Mouse (Mus musculus) heart, adult 2 months (tissue): ENCODE measurements around the gene Klhl12. TPM values are rescaled to one million over a fixed set of nuclear protein-coding genes. Genes with fewer than 3 reads are reported as not detected.
"Not testable (repeated sequence)": the region's sequence is repeated elsewhere in the genome, so short reads cannot be mapped to it uniquely, and the experiment has no call there.

Source experiments
- DNase-seq, 2 experiments: peaks; one replicate each; pipeline ENCODE4 v3.0.0; 2021
- H3K27ac ChIP-seq: fragments of 200-600 bp; 2 replicates; pipeline ENCODE4 v1.8.1; 2022
- H3K27me3 ChIP-seq: fragments of 200-500 bp; 2 replicates; pipeline ENCODE4 v1.6.1; 2012; ENCODE audit warnings: mild to moderate bottlenecking, low read length, inconsistent platforms, mixed read lengths; ENCODE audit not compliant: control insufficient read depth, insufficient read depth
- H3K36me3 ChIP-seq: fragments of 200-500 bp; 2 replicates; pipeline ENCODE4 v1.6.1; 2012; ENCODE audit warnings: low read length, inconsistent platforms; ENCODE audit not compliant: control insufficient read depth, insufficient read depth
- H3K4me1 ChIP-seq: fragments of 200-500 bp; 2 replicates; pipeline ENCODE4 v1.6.1; 2011; ENCODE audit warnings: low read length; ENCODE audit not compliant: control insufficient read depth, insufficient read depth
- H3K4me3 ChIP-seq: fragments of 200-600 bp; 2 replicates; pipeline ENCODE4 v1.8.1; 2022
- H3K79me2 ChIP-seq: fragments of 200-500 bp; replicated peaks from 2 replicates; pipeline ENCODE4 v1.6.1; 2012; ENCODE audit warnings: mild to moderate bottlenecking, inconsistent platforms, low read length, moderate library complexity, mixed read lengths; ENCODE audit not compliant: control insufficient read depth, insufficient read depth
- H3K9ac ChIP-seq: fragments of 200-500 bp; 2 replicates; pipeline ENCODE4 v1.6.1; 2012; ENCODE audit warnings: low read depth, mild to moderate bottlenecking, control low read depth, inconsistent platforms, low read length, mixed read lengths
- CTCF ChIP-seq: fragments of 200-600 bp; IDR thresholded peaks from 2 replicates; pipeline ENCODE4 v1.8.1; 2022; ENCODE audit warnings: antibody characterized with exemption, mild to moderate bottlenecking, moderate library complexity
- EP300 ChIP-seq: fragments of 200-500 bp; IDR thresholded peaks from 2 replicates; pipeline ENCODE4 v1.6.1; 2011; ENCODE audit warnings: low read depth, low read length, control low read depth; ENCODE audit not compliant: insufficient read depth
- POLR2A ChIP-seq: fragments of 200-500 bp; IDR thresholded peaks from 2 replicates; pipeline ENCODE4 v1.6.1; 2011; ENCODE audit warnings: mild to moderate bottlenecking, low read depth, low read length, control low read depth; ENCODE audit not compliant: insufficient read depth
- WGBS: fragments of 180-500 bp; shearing (Covaris S2); methylation state at CpG from one replicate; pipeline ENCODE4 v1.1.7; 2018; 5-methylcytosine and 5-hydroxymethylcytosine counted together
- intact Hi-C: fragments of 180-260 bp; cut with DNase I; formaldehyde crosslinking; loops from one replicate; pipeline ENCODE4 v1.15.1; 2025
- polyA plus RNA-seq: library from polyadenylated mRNA; depleted of rRNA; stranded (reverse); fragments of >200 nt; gene quantifications from 2 replicates; pipeline ENCODE4 v1.2.3, GENCODE M21; 2012
- total RNA-seq, 2 experiments: library from RNA; stranded (reverse); gene quantifications; 2 replicates each; pipeline ENCODE4 v1.2.3; 2021

Gene Klhl12
- total and polyA plus RNA-seq, 3 experiments = 9.3 to 21.8 (median 20.2) TPM

DNA sequence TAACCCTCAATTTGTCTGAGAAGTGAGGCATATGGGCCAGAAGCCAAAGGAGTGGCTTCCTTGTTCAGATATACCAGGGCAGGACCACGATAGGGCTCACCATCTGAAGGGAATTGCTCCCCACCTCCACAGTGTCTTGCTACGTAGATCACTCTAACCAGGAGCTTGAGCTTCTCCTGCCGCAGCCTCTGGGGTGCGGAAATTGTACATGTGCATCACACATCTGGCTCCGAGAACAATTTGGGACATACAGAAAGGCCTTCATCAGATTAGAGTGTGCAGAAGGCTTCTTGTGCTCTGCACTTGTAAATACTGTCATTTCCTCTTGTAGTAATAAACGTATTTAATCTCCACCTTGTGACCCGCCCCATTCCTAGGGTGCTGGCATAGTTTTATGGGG lies 65.8 kb downstream of the Klhl12 start:
- no peak overlapping the region for H3K4me3 ChIP-seq
- WGBS = 77% methylated on average over 7 of the region's 7 CpGs
- TF ChIP-seq POLR2A = no peak
- TF ChIP-seq EP300 = no peak
- TF ChIP-seq CTCF = no peak
- no peak overlapping the region for H3K9ac ChIP-seq
- no peaks in the 10 kb centered on the region for H3K79me2 ChIP-seq
- H3K4me1 ChIP-seq = peaks cover 2% of the 10 kb centered on the region; the same call in 1 of the 2 replicates
- H3K36me3 ChIP-seq = no peaks in the 10 kb centered on the region
- H3K27ac ChIP-seq = no peak overlapping the region
- intact Hi-C loops = loop anchor here (5.0 kb wide), 1 partner anchor 71 kb away; no protein-coding TSS in a partner anchor
- H3K27me3 ChIP-seq = no peaks in the 10 kb centered on the region
- DNase-seq = no peak

DNA sequence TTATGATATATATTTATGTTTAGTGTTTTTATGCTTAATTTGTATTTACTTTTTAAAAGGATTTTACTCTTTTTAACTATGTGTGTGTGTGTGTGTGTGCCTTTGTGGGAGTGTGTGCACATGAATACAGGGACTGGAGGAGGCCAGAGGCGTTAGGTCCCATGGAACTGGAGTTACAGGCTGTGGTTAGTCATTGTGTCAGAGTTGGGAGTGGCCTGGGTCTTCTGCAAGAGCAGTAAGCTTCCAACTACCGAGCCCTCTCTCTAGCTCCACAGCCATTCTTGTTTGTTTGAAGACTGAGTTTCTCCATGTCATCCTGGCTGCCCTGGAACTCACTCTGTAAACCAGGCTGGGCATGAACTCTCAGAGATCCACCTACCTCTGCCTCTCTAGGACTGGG lies 67.0 kb downstream of the Klhl12 start:
- Histone ChIP-seq H3K27ac (no peak overlapping the region), H3K79me2 (no peaks in the 10 kb centered on the region), H3K9ac (no peak overlapping the region), H3K36me3 (no peaks in the 10 kb centered on the region), H3K27me3 (no peaks in the 10 kb centered on the region), H3K4me3 (no peak overlapping the region), H3K4me1 (no peaks in the 10 kb centered on the region)
- 64% methylated on average over 2 of the region's 2 CpGs for WGBS
- DNase-seq = no peak
- intact Hi-C loops = loop anchor here (5.0 kb wide), 1 partner anchor 70 kb away; no protein-coding TSS in a partner anchor
- TF ChIP-seq EP300 = no peak
- no peak for TF ChIP-seq POLR2A
- no peak for TF ChIP-seq CTCF

DNA sequence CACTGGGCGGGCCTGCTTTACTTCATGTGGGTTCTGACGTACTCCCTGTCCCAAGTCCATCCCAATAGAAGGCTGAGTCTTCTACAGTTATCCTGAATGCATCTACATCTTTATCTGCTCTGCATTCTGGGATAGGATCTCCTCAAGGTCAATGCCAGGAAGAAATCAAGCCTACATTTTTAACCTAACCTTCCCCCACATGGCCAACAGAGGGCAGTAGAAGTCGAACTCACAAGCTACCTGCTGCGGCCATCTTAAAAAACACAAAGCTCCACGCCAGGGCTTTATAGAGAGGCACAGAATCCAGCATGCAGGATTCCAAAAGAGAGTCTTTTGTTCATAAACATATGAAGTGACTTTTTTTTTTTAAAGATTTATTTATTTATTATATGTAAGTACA lies 69.1 kb downstream of the Klhl12 start:
- Histone ChIP-seq H3K27me3 (no peaks in the 10 kb centered on the region), H3K27ac (no peak overlapping the region), H3K79me2 (no peaks in the 10 kb centered on the region), H3K4me3 (no peak overlapping the region), H3K36me3 (no peaks in the 10 kb centered on the region), H3K9ac (no peak overlapping the region), H3K4me1 (no peaks in the 10 kb centered on the region)
- TF ChIP-seq EP300 = no peak
- TF ChIP-seq CTCF = peak; percentile 54
- intact Hi-C loops = loop anchor here (5.0 kb wide), 1 partner anchor 68 kb away; no protein-coding TSS in a partner anchor
- 75% methylated on average over 5 of the region's 5 CpGs for WGBS
- DNase-seq = no peak

DNA sequence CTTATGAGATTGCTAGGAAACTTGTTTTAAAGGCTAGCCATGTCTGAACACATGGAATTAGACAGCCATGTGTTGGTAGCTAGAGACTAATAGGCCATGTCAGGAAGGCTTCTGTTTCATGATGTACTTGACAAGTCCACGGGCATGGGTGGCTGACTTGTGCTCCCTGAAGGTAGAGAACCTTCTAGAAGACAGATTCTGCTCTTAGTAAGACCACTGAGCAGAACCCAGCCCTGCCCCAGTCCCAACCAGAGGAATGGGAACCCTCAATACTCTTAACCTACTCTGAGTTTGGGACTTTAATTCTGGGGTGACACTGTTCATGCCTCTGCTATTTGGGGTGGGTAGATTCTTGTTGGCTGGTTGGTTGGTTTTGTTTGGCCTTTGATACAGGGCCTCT lies 69.7 kb downstream of the Klhl12 start:
- DNase-seq = no peak
- TF ChIP-seq CTCF (no peak), EP300 (no peak), POLR2A (no peak)
- no peaks in the 10 kb centered on the region for H3K36me3 ChIP-seq
- no peaks in the 10 kb centered on the region for H3K27me3 ChIP-seq
- no peak overlapping the region for H3K9ac ChIP-seq
- H3K4me1 ChIP-seq = no peaks in the 10 kb centered on the region
- no peak overlapping the region for H3K4me3 ChIP-seq
- no peak overlapping the region for H3K27ac ChIP-seq
- H3K79me2 ChIP-seq = no peaks in the 10 kb centered on the region
- WGBS = 94% methylated on average over 1 of the region's 1 CpGs
- intact Hi-C loops = no loop called here

DNA sequence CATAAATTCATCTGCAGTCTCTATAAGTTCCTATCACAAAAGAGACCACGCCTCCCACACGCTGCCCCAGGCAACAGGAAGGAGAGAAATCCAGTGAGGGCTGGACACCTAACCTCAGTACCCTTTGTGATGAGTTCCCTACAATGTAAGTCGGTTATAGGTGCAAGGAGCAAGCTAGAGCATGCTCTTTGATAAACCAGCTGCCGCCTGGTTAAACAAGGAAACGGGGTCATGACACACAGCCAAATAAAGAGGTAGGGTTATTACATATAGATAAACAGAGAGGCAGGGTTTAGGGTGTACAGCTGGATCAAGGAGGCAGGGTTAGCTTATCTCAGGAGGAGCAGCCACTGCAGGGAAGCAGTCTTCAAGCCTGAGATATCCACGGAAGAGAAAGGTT lies 71.4 kb downstream of the Klhl12 start:
- Histone ChIP-seq H3K9ac (no peak overlapping the region), H3K36me3 (no peaks in the 10 kb centered on the region), H3K27me3 (no peaks in the 10 kb centered on the region), H3K4me3 (no peak overlapping the region), H3K79me2 (no peaks in the 10 kb centered on the region), H3K4me1 (no peaks in the 10 kb centered on the region), H3K27ac (no peak overlapping the region)
- TF ChIP-seq POLR2A = no peak
- TF ChIP-seq CTCF = no peak
- no peak for TF ChIP-seq EP300
- intact Hi-C loops = no loop called here
- WGBS = 43% methylated on average over 6 of the region's 6 CpGs
- no peak for DNase-seq

DNA sequence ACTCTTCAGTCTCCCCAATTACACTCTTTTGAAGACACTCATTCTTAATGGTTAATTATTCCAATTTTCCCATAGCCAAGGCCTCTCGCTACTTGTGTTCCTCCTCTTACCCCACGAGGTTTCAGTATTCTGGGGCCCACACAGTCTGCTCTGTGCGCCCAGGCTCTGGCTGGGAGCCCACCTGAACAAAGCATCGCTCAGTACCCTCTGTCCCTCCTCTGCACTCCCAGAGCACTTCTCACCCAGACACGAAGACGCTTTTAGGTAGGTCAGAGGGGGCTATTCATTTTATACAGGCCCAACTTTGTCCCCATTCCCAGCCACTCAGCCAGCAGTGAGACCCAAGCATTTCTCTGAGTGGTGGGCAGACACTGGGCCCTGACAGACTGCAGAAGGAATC lies 75.3 kb downstream of the Klhl12 start:
- no peaks in the 10 kb centered on the region for H3K36me3 ChIP-seq
- no peak overlapping the region for H3K4me3 ChIP-seq
- 81% methylated on average over 6 of the region's 6 CpGs for WGBS
- no peaks in the 10 kb centered on the region for H3K4me1 ChIP-seq
- DNase-seq = no peak
- intact Hi-C loops = no loop called here
- TF ChIP-seq EP300 (no peak), CTCF (no peak), POLR2A (no peak)
- no peaks in the 10 kb centered on the region for H3K27me3 ChIP-seq
- no peaks in the 10 kb centered on the region for H3K79me2 ChIP-seq
- H3K9ac ChIP-seq = no peak overlapping the region
- no peak overlapping the region for H3K27ac ChIP-seq

DNA sequence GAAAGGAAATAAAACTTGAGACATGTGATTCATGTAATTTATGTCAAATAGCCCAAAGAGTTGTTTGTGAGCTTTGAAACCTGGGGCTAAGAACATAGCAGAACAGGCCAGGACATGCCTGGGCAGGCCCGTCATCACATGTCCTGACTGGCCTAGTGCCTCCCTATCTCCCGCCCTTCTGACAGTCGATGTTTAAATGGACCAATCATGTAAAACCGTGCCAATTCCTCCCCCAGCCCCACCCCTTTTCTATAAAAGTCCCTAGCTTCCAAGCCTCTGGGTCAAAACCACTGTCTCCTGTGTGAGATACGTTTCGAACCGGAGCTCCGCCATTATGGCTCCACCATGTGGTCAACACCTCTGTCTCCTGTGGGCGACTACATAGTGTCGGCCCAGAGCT lies 78.4 kb downstream of the Klhl12 start:
- WGBS = 93% methylated on average over 10 of the region's 10 CpGs
- not testable (repeated sequence) for H3K79me2 ChIP-seq

More for the DNA sequence above, 78.4 kb downstream of the Klhl12 start:
- H3K4me3 ChIP-seq, H3K27me3 ChIP-seq, H3K4me1 ChIP-seq, H3K27ac ChIP-seq, DNase-seq, intact Hi-C loops, H3K9ac ChIP-seq, H3K36me3 ChIP-seq: not testable (repeated sequence)
